In the genomic region with DNA sequence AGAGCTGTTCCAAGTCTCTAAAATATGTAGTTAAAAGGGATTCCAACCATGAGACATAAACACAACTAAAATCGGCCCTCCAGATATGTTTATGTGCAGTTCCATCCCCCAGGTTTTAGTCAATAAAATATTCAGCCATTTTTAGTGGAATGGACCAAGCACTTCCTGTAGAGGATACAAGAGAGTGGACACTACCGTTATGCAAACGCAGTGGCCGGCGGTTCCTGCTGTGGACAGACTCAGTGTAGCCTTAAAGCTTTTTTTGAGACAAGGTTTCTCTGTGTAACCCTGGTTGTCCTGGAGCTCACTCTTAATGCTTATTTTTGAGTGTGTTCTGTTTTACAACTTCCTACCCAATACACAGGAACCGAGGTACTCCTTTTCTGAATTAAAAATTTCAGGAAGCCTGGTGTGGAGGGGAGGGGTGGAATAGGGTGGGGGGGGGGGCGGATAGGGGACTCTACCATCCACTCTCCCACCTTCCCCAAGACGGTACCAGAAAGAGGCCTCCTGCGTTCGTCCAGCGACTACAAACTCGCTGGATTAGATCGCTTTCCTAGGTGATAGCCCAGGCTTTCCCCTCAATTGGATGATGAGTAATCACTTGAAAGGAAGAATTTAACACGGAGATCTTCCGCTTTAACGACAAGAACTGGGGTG, we compare ENCODE assay signal across 8 mouse cellular contexts. TPM values are rescaled to one million over a fixed set of nuclear protein-coding genes. Genes with fewer than 3 reads are reported as not detected.
DNase-seq lines count a peak whose midpoint lies in the region; ATAC-seq and TF ChIP-seq lines count a peak whose summit lies in the region.

No protein-coding gene starts in this region.

- no peak for TF ChIP-seq EP300 in ES-Bruce4 (IDR thresholded peaks at IDR 0.05; ENCODE audit: insufficient read depth, low read depth, low read length)

- no peaks in the 10 kb centered on the region for H3K79me2 ChIP-seq in macrophage (ENCODE audit: inconsistent target)

- no peak for ATAC-seq in heart, embryonic 13.5 days (ENCODE audit: extremely low read depth, insufficient number of reproducible peaks, low FRiP score, low TSS enrichment)
- ATAC-seq in megakaryocyte-erythroid progenitor cell, adult 5-6 weeks (replicated peaks; ENCODE audit: low FRiP score, low TSS enrichment, poor library complexity, severe bottlenecking) = no peak

- H3K4me3 ChIP-seq in heart, embryonic 13.5 days = peak overlapping the region; percentile 45
- H3K4me3 ChIP-seq in ES-Bruce4 (ENCODE audit: low read depth, low read length) (peak overlapping the region; percentile 65), macrophage (ENCODE audit: inconsistent target) (peak overlapping the region; percentile 16)
- peak overlapping the region; percentile 44 for H3K4me3 ChIP-seq in hindbrain, embryonic 10.5 days

- H3K9me3 ChIP-seq in heart, embryonic 13.5 days = no peaks in the 10 kb centered on the region
- H3K9me3 ChIP-seq in ES-Bruce4 (replicated peaks; ENCODE audit: control insufficient read depth, insufficient read depth, low read length, poor library complexity, severe bottlenecking) = 0 out of 2 replicates have a peak, but pooled peaks cover 2% of the 10 kb centered on the region
- no peaks in the 10 kb centered on the region for H3K9me3 ChIP-seq in hindbrain, embryonic 10.5 days

- no peak for TF ChIP-seq CTCF in ES-Bruce4 (IDR thresholded peaks at IDR 0.05; ENCODE audit: low read depth, low read length)

- H3K36me3 ChIP-seq in heart, embryonic 13.5 days = no peaks in the 10 kb centered on the region
- H3K36me3 ChIP-seq in ES-Bruce4 (ENCODE audit: control insufficient read depth, insufficient read depth, low read length, poor library complexity, severe bottlenecking) (no peaks in the 10 kb centered on the region), macrophage (ENCODE audit: inconsistent target) (no peaks in the 10 kb centered on the region)
- no peaks in the 10 kb centered on the region for H3K36me3 ChIP-seq in hindbrain, embryonic 10.5 days

- H3K27ac ChIP-seq in heart, embryonic 13.5 days (replicated peaks) = no peak overlapping the region
- H3K27ac ChIP-seq in ES-Bruce4 (ENCODE audit: insufficient read depth, low read length) = no peak overlapping the region
- H3K27ac ChIP-seq in hindbrain, embryonic 10.5 days = peak overlapping the region; percentile 83
- H3K27ac ChIP-seq in macrophage = peak overlapping the region; percentile 25; the same call in 1 of the 2 replicates

- H3K9ac ChIP-seq in heart, embryonic 13.5 days = peak overlapping the region; percentile 75
- no peak overlapping the region; the same call in 1 of the 2 replicates for H3K9ac ChIP-seq in ES-Bruce4 (ENCODE audit: low read depth, poor library complexity, severe bottlenecking)

- no peaks in the 10 kb centered on the region for H3K27me3 ChIP-seq in heart, embryonic 13.5 days (replicated peaks)
- no peaks in the 10 kb centered on the region for H3K27me3 ChIP-seq in ES-Bruce4 (ENCODE audit: control insufficient read depth, insufficient read depth, low read length, poor library complexity, severe bottlenecking)
- 0 out of 2 replicates have a peak, but pooled peaks cover 4% of the 10 kb centered on the region for H3K27me3 ChIP-seq in hindbrain, embryonic 10.5 days (ENCODE audit: insufficient read depth, poor library complexity, severe bottlenecking)

- H3K4me1 ChIP-seq in heart, embryonic 13.5 days = peaks cover 12% of the 10 kb centered on the region
- no peaks in the 10 kb centered on the region for H3K4me1 ChIP-seq in ES-Bruce4 (ENCODE audit: control insufficient read depth, insufficient read depth, low read length)
- peaks cover 35% of the 10 kb centered on the region for H3K4me1 ChIP-seq in hindbrain, embryonic 10.5 days (replicated peaks)

- DNase-seq in heart, postnatal 25 days (ENCODE audit: low spot score) = no peak
- DNase-seq in hindbrain, embryonic 10.5 days (ENCODE audit: low spot score) = no peak
- no peak for DNase-seq in embryo, embryonic 11 days
- DNase-seq in cerebellum, postnatal 14 days = no peak

- no peak for TF ChIP-seq POLR2A in ES-Bruce4 (IDR thresholded peaks at IDR 0.05; ENCODE audit: insufficient read depth, low read length)

- WGBS in heart, embryonic 13.5 days = 32% methylated on average over 16 of the region's 16 CpGs
- 33% methylated on average over 16 of the region's 16 CpGs for WGBS in hindbrain, embryonic 10.5 days
- WGBS in macrophage (ENCODE audit: missing documents) = 24% methylated on average over 16 of the region's 16 CpGs

- peak overlapping the region; percentile 69 for H3K4me2 ChIP-seq in heart, embryonic 13.5 days

- intact Hi-C loops in heart, postnatal 25 days (cut with DNase I) = no loop called here

RNA-seq across cellular contexts. Expression of a gene that starts 57.7 kb away (rescaled TPM):
- polyA plus RNA-seq in heart, embryonic 13.5 days (2015; fragmentation: Nextera tagmentation; extraction: Ambion mirVana) = 25.1 and 26.7 TPM in 2 replicates
- 10 to 100 TPM in 1 of 2 experiments, 1 to 10 TPM in 1; 9.9 to 11.5 TPM for total RNA-seq in heart, postnatal 25 days (2021)
- polyA plus RNA-seq in ES-Bruce4 (2011; ENCODE audit: insufficient read depth, insufficient read length, low read depth, missing spikeins) (38.5 and 40.5 TPM in 2 replicates), macrophage (2018) (16.9 to 22.9 TPM (median 19.6 TPM) in 3 replicates)
- 36.2 and 47.8 TPM in 2 replicates for polyA plus RNA-seq in hindbrain, embryonic 10.5 days (2016; fragmentation: Nextera tagmentation; extraction: Ambion mirVana)
- 100 to 1,000 TPM in 14 of 26 experiments, 10 to 100 TPM in 12; 46.8 to 618 (median 104) TPM for total RNA-seq in macrophage (2018; cell fraction: chromatin; rRNA removed)
- total RNA-seq in macrophage (2018; cell fraction: cytosol; rRNA removed) = 100 to 1,000 TPM in 6 of 26 experiments, 10 to 100 TPM in 20; 24.2 to 340 (median 48.6) TPM
- 100 to 1,000 TPM in 16 of 26 experiments, 10 to 100 TPM in 10; 56.4 to 926 (median 131) TPM for total RNA-seq in macrophage (2018; cell fraction: nucleus; rRNA removed)
- total RNA-seq in megakaryocyte-erythroid progenitor cell, adult 5-6 weeks (2014; fragmentation: Nextera tagmentation) = 3.5 and 6.9 TPM in 2 replicates
- 8.3 and 17.0 TPM in 2 replicates for total RNA-seq in megakaryocyte-erythroid progenitor cell, adult 5-6 weeks (2017)

Comparison
In these comparisons a context has a peak if more than half of its experiments do, and no peak if none do; other contexts are left out.
1. H3K27ac ChIP-seq: peak in hindbrain, embryonic 10.5 days (single experiment) and macrophage (single experiment); none in heart, embryonic 13.5 days (single experiment) and ES-Bruce4 (single experiment).
2. Peak in every context shown above with its lines, with median percentiles within 50 percentile points of each other: H3K4me3 ChIP-seq.